Mouse (Mus musculus): ENCODE results near the gene Lgals2.
"Not testable (repeated sequence)": the region's sequence is repeated elsewhere in the genome, so short reads cannot be mapped to it uniquely, and the experiment has no call there.

Gene Lgals2

GRCm38 (mm10) chr15:78855303-78855965 lies at the start of gene Lgals2:
Gene Lgals2 (minus strand): TSS chr15:78855529.
- DNase-seq (ENCODE audit: low spot score in 2 of 2) = no peak

GRCm38 (mm10) chr15:78903243-78903642 lies 47.9 kb upstream of the Lgals2 start:
- peak; percentile 59 to 87 for DNase-seq (ENCODE audit: low spot score in 2 of 2)

- DNase-seq (ENCODE audit: low spot score in 2 of 2) = no peak
These were observed 46.1 kb upstream of the Lgals2 start for GRCm38 (mm10) chr15:78901422-78901789.

- no peak for DNase-seq (ENCODE audit: low spot score in 2 of 2)
These were observed 45.5 kb upstream of the Lgals2 start for GRCm38 (mm10) chr15:78900585-78901421.

GRCm38 (mm10) chr15:78899740-78900584 lies 44.6 kb upstream of the Lgals2 start, which contains the start of gene Sh3bp1:
Gene Sh3bp1 (plus strand): TSS chr15:78899768.
- DNase-seq (ENCODE audit: low spot score in 2 of 2) = no peak

- DNase-seq (ENCODE audit: low spot score in 2 of 2) = no peak
These were observed 44.0 kb upstream of the Lgals2 start, which contains the start of gene Gm49510 for GRCm38 (mm10) chr15:78899409-78899739. Gene Gm49510 (plus strand): TSS chr15:78899667.

GRCm38 (mm10) chr15:78898507-78899001 lies 43.2 kb upstream of the Lgals2 start:
- no peak for DNase-seq (ENCODE audit: low spot score in 2 of 2)

- DNase-seq (ENCODE audit: low spot score in 2 of 2) = no peak
These were observed 42.2 kb upstream of the Lgals2 start for GRCm38 (mm10) chr15:78897488-78897887.

- no peak for DNase-seq (ENCODE audit: low spot score in 2 of 2)
These were observed 40.8 kb upstream of the Lgals2 start for GRCm38 (mm10) chr15:78896149-78896548.

GRCm38 (mm10) chr15:78895741-78896140 lies 40.4 kb upstream of the Lgals2 start:
- DNase-seq (ENCODE audit: low spot score in 2 of 2) = no peak

- DNase-seq (ENCODE audit: low spot score in 2 of 2) = no peak
These were observed 39.4 kb upstream of the Lgals2 start for GRCm38 (mm10) chr15:78894726-78895125.

- no peak for DNase-seq (ENCODE audit: low spot score in 2 of 2)
These were observed 37.1 kb upstream of the Lgals2 start for GRCm38 (mm10) chr15:78892440-78892839.

GRCm38 (mm10) chr15:78889401-78889853 lies 34.1 kb upstream of the Lgals2 start:
- DNase-seq (ENCODE audit: low spot score in 2 of 2) = no peak

GRCm38 (mm10) chr15:78881828-78882227 lies 26.5 kb upstream of the Lgals2 start:
- no peak for DNase-seq (ENCODE audit: low spot score in 2 of 2)

- DNase-seq (ENCODE audit: low spot score in 2 of 2) = no peak
These were observed 25.1 kb upstream of the Lgals2 start for GRCm38 (mm10) chr15:78880432-78880831.

- DNase-seq (ENCODE audit: low spot score in 2 of 2) = not testable (repeated sequence)
These were observed 23.6 kb upstream of the Lgals2 start for GRCm38 (mm10) chr15:78878792-78879516.

GRCm38 (mm10) chr15:78877810-78878390 lies 22.6 kb upstream of the Lgals2 start:
- no peak for DNase-seq (ENCODE audit: low spot score in 2 of 2)

- peak; percentile 77 to 92 for DNase-seq (ENCODE audit: low spot score in 2 of 2)
These were observed 21.9 kb upstream of the Lgals2 start, which contains the start of gene Gga1 for GRCm38 (mm10) chr15:78876991-78877809. Gene Gga1 (plus strand): TSS chr15:78877190.

- DNase-seq (ENCODE audit: low spot score in 2 of 2) = peak; percentile 78 to 86
These were observed 20.9 kb upstream of the Lgals2 start for GRCm38 (mm10) chr15:78876258-78876696.

- no peak for DNase-seq (ENCODE audit: low spot score in 2 of 2)
These were observed 20.2 kb upstream of the Lgals2 start for GRCm38 (mm10) chr15:78875537-78875936.
